ENCODE assay signal across 17 mouse cellular contexts in the genomic region with DNA sequence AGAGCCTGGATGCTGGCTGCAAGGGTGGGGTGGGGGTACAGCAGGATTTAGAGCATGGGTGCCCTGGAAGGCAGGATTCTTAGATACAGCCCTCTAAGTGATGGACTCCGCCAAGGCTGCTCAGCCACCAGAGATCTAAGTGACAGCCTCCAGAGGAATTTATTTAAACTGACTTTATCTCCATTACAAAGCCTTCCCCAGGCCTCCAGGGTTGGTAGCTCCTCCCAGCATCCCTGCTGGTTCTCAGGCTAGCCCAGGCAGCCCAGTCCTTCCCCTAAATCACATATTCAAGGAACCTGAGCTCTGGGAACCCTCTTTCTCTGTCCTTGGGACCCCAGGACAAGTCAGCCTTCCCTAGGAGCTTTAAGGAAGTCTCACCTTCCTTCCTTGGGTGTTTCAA. TPM values are rescaled to one million over a fixed set of nuclear protein-coding genes. Genes with fewer than 3 reads are reported as not detected.
"Had no signal": no experiment of that assay in that cellular context is flagged by ENCODE, and none has a peak within 500 bp of the region (broad histone marks: within the 10 kb centered on the region; RNA-seq: fewer than 3 reads in every experiment).

No protein-coding gene starts in this region.

- ATAC-seq: midbrain, embryonic 16.5 days had no signal

- DNase-seq: kidney, adult 18-20 months; kidney, postnatal 10 days; kidney, postnatal 4 days; liver; lung, adult 18-20 months; right cerebral cortex, adult 18-20 months; right cerebral cortex, postnatal 25 days had no signal

- H3K9ac ChIP-seq: liver, embryonic 14.5 days; midbrain, embryonic 12.5 days; neural tube, embryonic 15.5 days had no signal

- H3K4me3 ChIP-seq: layer of hippocampus, adult 2 months; midbrain, embryonic 12.5 days; neural tube, embryonic 15.5 days had no signal

- H3K9me3 ChIP-seq: midbrain, embryonic 12.5 days; neural tube, embryonic 15.5 days had no signal

- H3K27ac ChIP-seq: layer of hippocampus, adult 2 months; liver, embryonic 14.5 days; midbrain, embryonic 12.5 days; neural tube, embryonic 15.5 days; stomach, postnatal 0 days had no signal

- H3K4me2 ChIP-seq: midbrain, embryonic 12.5 days had no signal

- H3K4me1 ChIP-seq: midbrain, embryonic 12.5 days; neural tube, embryonic 15.5 days had no signal

- H3K36me3 ChIP-seq: midbrain, embryonic 12.5 days; neural tube, embryonic 15.5 days had no signal

RNA-seq across cellular contexts. Expression of gene Ccdc27, which starts 39.5 kb away (rescaled TPM):
- polyA plus RNA-seq: kidney, embryonic 14.5 days; liver, embryonic 14.5 days; lung, embryonic 16.5 days; midbrain, embryonic 12.5 days; midbrain, embryonic 16.5 days; neural tube, embryonic 15.5 days; small intestine, adult 2 months; thymus, postnatal 0 days had no signal
